Mouse (Mus musculus) heart, adult 2 months (tissue): ENCODE results near the gene Med16.

Experiments
- CTCF ChIP-seq: fragments of 200-600 bp; IDR thresholded peaks from 2 replicates; pipeline ENCODE4 v1.8.1; 2022; ENCODE audit warnings: antibody characterized with exemption, mild to moderate bottlenecking, moderate library complexity
- EP300 ChIP-seq: fragments of 200-500 bp; IDR thresholded peaks from 2 replicates; pipeline ENCODE4 v1.6.1; 2011; ENCODE audit warnings: low read depth, low read length, control low read depth; ENCODE audit not compliant: insufficient read depth
- POLR2A ChIP-seq: fragments of 200-500 bp; IDR thresholded peaks from 2 replicates; pipeline ENCODE4 v1.6.1; 2011; ENCODE audit warnings: mild to moderate bottlenecking, low read depth, low read length, control low read depth; ENCODE audit not compliant: insufficient read depth

GRCm38 (mm10) chr10:79864351-79865188, 44.2 kb downstream of the Med16 start:
- TF ChIP-seq CTCF (no peak), POLR2A (no peak), EP300 (no peak)
